Mouse (Mus musculus): Measurements from ENCODE around the gene Myocd.

Gene Myocd

GRCm38 (mm10) chr11:65213806-65214205, 56.0 kb downstream of the Myocd start:
- no peak for DNase-seq (ENCODE audit: low spot score)

- no peak for DNase-seq (ENCODE audit: low spot score)
Observed at GRCm38 (mm10) chr11:65211701-65212100, 58.1 kb downstream of the Myocd start.

- no peak for DNase-seq (ENCODE audit: low spot score)
Observed at GRCm38 (mm10) chr11:65209441-65209840, 60.3 kb downstream of the Myocd start.

- DNase-seq (ENCODE audit: low spot score), result no peak
Observed at GRCm38 (mm10) chr11:65205306-65205705, 64.5 kb downstream of the Myocd start.

GRCm38 (mm10) chr11:65204651-65205050, 65.1 kb downstream of the Myocd start:
- DNase-seq (ENCODE audit: low spot score), result no peak

- no peak for DNase-seq (ENCODE audit: low spot score)
Observed at GRCm38 (mm10) chr11:65203020-65203419, 66.8 kb downstream of the Myocd start.

- no peak for DNase-seq (ENCODE audit: low spot score)
Observed at GRCm38 (mm10) chr11:65202236-65202635, 67.6 kb downstream of the Myocd start.

- no peak for DNase-seq (ENCODE audit: low spot score)
Observed at GRCm38 (mm10) chr11:65198026-65198425, 71.8 kb downstream of the Myocd start.

- DNase-seq (ENCODE audit: low spot score), result peak; percentile 19
Observed at GRCm38 (mm10) chr11:65197280-65197679, 72.5 kb downstream of the Myocd start.

GRCm38 (mm10) chr11:65186974-65187373, 82.8 kb downstream of the Myocd start:
- DNase-seq (ENCODE audit: low spot score), result no peak

GRCm38 (mm10) chr11:65185114-65185513, 84.7 kb downstream of the Myocd start:
- no peak for DNase-seq (ENCODE audit: low spot score)

- no peak for DNase-seq (ENCODE audit: low spot score)
Observed at GRCm38 (mm10) chr11:65170121-65170750, 99.6 kb downstream of the Myocd start.

GRCm38 (mm10) chr11:65162767-65163120, 107.0 kb downstream of the Myocd start, which contains the start of gene Arhgap44:
Arhgap44 (minus strand) TSS chr11:65162961.
- peak; percentile 30 for DNase-seq (ENCODE audit: low spot score)

- DNase-seq (ENCODE audit: low spot score), result peak; percentile 4
Observed at GRCm38 (mm10) chr11:65161881-65162766, 107.7 kb downstream of the Myocd start.

- DNase-seq (ENCODE audit: low spot score), result no peak
Observed at GRCm38 (mm10) chr11:65160991-65161880, 108.6 kb downstream of the Myocd start.

GRCm38 (mm10) chr11:65159791-65160190, 110.0 kb downstream of the Myocd start, which contains the start of gene 1700086D15Rik:
1700086D15Rik (minus strand) TSS chr11:65159891.
- no peak for DNase-seq (ENCODE audit: low spot score)

- DNase-seq (ENCODE audit: low spot score), result no peak
Observed at GRCm38 (mm10) chr11:65158658-65158990, 111.2 kb downstream of the Myocd start.

- no peak for DNase-seq (ENCODE audit: low spot score)
Observed at GRCm38 (mm10) chr11:65157966-65158657, 111.7 kb downstream of the Myocd start.

GRCm38 (mm10) chr11:65153006-65153405, 116.8 kb downstream of the Myocd start:
- no peak for DNase-seq (ENCODE audit: low spot score)

- no peak for DNase-seq (ENCODE audit: low spot score)
Observed at GRCm38 (mm10) chr11:65148441-65148840, 121.3 kb downstream of the Myocd start.

GRCm38 (mm10) chr11:65142838-65143417, 126.9 kb downstream of the Myocd start:
- no peak for DNase-seq (ENCODE audit: low spot score)
